Mouse (Mus musculus): ENCODE measurements around the gene Itln1.

GRCm38 (mm10) chr1:171568436-171568835 is 33.3 kb upstream of the Itln1 start:
- TF ChIP-seq ZC3H11A (IDR thresholded peaks at IDR 0.05; ENCODE audit: borderline replicate concordance, low read depth, low read length), result no peak
- no peak for TF ChIP-seq MAFK (IDR thresholded peaks at IDR 0.05; ENCODE audit: insufficient read depth, low read depth, low read length)
- no peak for TF ChIP-seq CHD2 (IDR thresholded peaks at IDR 0.05; ENCODE audit: low read depth, low read length)

Measured in ES-E14 (cell line).